Mouse (Mus musculus) cerebellum, postnatal 10 days (tissue): ENCODE results near the gene Zfp185.
A peak's percentile ranks its signal among the peaks of the same experiment; 100 is the strongest.

Experiments
- DNase-seq, 2 experiments: peaks; one replicate each; pipeline ENCODE4 v3.0.0; 2021; ENCODE audit warnings: mixed read lengths in 2 of 2

Gene Zfp185

DNA sequence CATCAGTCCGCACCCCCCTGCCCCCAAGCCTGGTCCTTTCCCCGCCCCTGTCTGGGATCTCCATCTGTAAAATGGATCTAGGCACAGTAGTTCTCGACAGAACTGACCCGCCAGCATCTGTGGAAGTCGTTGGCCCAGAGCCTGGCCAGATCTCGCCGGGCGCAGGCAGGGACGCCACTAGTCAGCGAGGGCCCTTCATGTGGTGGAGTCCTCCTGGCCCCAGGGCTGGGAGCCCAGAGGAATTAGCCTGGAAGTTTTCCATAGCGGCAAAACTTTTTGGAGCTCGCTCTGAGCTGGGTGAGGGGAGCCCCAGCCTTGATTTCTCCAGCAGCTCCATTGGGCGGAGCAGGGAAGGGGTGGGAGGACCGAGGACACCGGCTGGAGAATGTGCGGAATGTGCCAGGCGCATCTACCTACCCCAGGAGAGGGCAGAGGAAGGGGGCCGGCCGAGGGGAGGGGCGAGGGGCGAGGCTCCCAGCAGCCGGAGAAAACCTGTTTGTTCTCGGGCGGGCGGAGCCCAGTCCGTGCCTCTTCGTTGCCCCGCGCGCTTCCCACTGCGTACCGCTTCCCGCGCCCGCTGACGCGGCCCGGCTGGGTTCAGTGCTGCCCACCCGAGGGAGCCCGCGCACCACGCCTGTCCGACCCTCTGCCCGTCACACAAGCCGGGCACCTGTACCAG, at the start of gene Zfp185:
Gene Zfp185, plus strand, starts transcription at position 499 of the 679 bp plus-strand sequence.
- DNase-seq, result peak; percentile 34 to 42

DNA sequence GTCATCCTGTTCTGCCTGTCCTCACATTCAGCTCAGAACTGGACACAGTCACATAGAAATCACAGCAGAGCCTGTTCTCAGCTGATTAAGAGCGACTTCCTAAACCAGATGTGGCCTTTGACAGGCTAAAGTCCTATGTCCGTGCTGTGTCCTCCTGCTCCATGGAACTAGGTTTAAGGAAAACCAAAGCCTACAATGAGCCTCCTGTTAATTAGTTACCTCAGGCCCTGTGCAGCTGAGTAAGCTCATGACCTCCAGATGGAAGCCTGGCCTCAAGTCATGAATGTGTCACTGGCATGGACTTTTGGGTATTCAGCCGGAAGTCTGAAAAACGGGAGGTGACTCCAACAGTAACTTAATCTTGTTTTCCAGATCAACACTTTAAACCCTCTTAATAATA, 33.7 kb upstream of the Zfp185 start:
- DNase-seq, result no peak

- DNase-seq, result no peak
Observed at GRCm38 (mm10) chrX:72956486-72956885, 30.7 kb upstream of the Zfp185 start.

DNA sequence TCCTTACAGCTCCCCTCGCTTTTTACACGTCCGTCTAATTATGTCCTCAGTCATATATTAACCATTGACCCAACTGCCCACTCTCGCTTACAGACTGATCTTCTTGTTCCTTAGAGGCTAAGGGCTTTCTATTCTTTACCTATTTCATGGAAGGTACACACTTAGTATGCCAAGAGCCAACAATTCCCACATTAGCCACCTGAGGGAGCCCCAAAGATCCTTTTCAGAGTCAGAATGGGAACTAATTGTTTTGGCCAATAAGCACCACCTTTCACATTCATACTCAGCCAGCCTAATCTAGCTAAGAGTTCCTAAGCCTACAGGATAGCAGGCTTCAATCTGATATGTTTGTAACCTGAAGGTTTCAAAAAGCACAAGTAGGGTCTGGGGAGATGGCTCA, 26.7 kb upstream of the Zfp185 start:
- DNase-seq, result peak; percentile 31 to 43

DNA sequence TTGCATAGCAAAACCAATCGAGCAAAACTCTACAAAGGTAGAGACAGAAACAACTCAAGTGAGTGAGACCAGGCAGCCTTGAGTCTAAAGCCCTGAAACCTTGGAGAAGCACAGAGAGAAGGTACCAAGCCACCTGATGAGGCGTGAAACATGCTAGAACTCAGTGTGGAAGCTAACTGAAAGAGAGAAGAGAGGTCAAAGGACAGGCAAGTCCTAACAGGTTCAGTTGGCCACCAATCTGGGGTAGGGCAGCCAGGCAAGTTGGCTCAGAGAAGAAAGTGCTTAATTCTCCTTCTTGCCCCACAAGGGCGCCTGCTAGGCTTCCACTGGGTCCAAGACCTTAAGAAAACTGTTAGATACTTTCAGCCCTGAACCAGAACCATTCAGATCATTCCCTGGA, 25.6 kb upstream of the Zfp185 start:
- no peak for DNase-seq

- DNase-seq, result peak in 1 of 2 experiments; percentile 17
Observed at GRCm38 (mm10) chrX:72962743-72963142, 24.4 kb upstream of the Zfp185 start.

DNA sequence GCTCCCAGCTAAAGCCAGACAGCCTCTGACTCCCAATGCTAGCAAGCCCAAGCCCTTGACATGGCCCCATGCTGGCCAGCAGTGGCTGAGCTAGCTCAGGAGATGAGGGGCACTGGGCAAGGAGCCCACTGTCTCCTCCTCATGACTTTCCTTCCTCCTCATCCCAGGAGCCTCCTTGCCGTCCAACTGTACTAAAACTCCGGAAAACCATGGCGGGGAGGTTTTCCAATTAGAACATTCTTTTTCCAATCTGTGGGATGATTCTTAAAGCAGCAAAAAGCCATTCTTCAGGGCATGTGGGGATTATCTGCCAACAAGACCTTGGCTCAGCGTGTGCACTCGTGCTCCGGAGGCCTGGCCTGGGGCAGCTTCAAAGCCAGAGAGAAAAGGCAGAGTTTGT, 4.3 kb upstream of the Zfp185 start:
- no peak for DNase-seq

- DNase-seq, result no peak
Observed at GRCm38 (mm10) chrX:72985607-72986006, 1.5 kb upstream of the Zfp185 start.

- DNase-seq, result peak in 1 of 2 experiments; percentile 7
Observed at GRCm38 (mm10) chrX:72987520-72987905, 374 bp downstream of the Zfp185 start.

DNA sequence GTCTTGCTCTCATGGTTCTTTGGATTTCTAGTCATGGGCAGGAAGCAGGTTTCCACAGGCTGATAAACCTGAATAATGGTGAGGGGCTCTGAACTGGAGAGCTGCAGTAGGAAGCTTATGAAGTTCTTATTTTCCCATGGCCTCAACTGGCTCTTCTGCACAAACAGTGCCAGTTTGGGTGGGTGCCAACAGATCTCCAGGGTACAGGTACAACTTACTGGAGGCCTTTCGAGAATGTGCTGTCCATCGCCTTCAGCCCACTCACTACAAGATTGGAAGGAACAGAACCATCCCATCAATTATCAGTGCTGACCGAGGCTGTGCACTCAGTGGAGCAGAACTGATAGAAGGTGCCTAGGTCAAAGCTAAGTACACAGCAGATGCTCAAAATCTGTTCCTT, 1.3 kb downstream of the Zfp185 start:
- DNase-seq, result peak in 1 of 2 experiments; percentile 15

GRCm38 (mm10) chrX:72990581-72990980, 3.4 kb downstream of the Zfp185 start:
- no peak for DNase-seq

- peak; percentile 6 to 27 for DNase-seq
Observed at GRCm38 (mm10) chrX:72992291-72992919, 5.3 kb downstream of the Zfp185 start.

- DNase-seq, result no peak
Observed at GRCm38 (mm10) chrX:72995542-72995941, 8.4 kb downstream of the Zfp185 start.

- DNase-seq, result no peak
Observed at GRCm38 (mm10) chrX:73003110-73003509, 16.0 kb downstream of the Zfp185 start.

DNA sequence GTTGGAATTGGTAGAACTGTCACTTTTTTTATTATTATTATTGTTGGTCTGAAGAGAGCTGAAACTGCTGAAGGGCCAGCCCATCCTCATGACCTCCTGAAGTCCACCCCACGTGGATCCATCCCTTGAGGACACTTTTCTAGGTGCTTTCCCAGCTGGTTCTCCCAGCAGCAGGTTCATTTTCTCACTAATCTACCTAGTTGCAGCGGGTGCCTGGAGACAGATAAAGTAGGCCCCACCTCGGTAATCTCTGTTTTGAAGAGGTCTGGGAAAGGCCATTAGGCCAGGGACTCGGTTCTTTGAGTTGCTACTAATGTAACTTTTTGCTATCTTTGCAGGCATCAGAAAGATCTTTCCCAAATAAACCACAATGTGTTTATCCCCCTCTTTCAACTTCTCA, 18.5 kb downstream of the Zfp185 start:
- no peak for DNase-seq

DNA sequence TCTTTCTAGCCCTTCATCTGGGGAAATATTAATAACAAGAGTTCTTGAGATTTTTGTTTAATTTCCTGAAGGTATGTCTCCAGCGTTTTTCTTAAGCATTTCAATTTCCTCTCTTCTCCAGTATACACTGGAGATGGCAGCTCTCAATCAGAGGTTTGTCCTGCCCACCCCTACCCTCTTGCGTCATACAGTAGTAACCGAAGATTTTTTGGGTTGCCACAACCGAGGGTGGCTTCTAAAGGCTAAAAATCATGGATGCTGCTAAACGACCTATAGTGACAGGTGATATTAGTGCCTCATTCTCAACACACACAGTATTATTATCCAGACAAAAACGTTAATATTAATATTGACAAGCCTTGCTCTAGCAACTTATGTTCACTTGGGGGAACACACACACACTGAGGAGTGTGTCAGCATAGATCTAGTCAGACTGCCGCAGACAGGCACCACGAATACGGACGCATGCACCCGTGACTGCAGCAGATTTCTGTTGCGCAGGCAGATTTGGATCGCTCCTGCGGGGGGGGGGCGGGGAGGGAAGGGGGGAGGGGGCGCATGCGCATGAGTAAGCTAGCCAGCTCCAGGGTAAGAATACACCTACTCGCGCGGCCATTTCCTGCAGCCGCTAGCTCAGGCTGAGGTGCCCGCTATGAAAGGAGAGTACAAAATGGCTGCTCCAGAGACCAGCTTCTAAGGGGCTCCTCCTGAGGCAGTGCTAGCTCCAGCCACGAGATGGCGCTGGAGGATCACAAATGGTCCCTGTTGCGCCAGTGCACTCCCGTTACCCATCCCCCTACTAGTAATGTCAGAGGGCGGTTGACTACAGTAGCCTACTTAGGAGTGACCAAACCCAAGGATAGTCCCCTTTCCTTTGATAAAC, 20.7 kb downstream of the Zfp185 start:
- DNase-seq, result peak; percentile 95

DNA sequence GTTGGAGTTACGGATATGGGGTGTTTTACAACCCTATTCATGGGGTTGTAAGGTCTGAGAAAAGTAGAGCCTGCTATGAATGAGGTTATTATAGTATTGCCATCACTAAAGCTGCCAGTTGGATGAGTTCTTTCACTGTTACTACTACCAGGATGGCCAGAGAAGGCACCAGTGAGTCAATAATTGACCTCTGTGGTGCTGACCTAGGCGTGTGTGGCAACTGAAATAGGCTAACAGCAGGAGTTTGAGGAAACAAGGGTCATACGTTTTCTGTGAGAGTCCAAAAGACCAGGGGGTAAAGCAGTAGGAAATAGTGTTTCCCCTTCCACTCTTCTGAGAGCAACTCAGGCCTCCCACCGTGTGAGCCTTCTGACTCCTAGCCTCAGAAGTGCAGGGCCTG, 25.7 kb downstream of the Zfp185 start:
- DNase-seq, result no peak

DNA sequence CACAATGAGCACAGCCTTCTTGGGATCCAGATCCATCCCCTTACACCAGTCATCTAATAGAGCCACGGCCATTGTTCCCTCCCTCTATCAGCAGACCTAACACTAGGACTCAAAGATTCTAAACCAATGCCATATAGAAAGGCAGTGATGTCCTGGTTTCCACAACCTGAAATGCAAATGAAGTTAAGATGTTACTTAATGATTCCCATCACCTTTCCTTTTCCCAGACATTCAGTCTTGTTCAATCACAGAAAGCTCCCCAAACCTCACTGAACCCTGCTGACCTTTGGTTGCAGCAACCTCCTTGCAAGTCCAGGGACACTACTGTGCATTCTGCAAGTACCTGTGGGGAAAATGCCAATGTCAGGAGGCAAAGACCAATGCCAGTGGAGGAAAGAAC, 49.9 kb downstream of the Zfp185 start, which contains the start of gene Pnma5:
Gene Pnma5, minus strand, starts transcription at position 101 of the 400 bp plus-strand sequence.
- DNase-seq, result no peak

DNA sequence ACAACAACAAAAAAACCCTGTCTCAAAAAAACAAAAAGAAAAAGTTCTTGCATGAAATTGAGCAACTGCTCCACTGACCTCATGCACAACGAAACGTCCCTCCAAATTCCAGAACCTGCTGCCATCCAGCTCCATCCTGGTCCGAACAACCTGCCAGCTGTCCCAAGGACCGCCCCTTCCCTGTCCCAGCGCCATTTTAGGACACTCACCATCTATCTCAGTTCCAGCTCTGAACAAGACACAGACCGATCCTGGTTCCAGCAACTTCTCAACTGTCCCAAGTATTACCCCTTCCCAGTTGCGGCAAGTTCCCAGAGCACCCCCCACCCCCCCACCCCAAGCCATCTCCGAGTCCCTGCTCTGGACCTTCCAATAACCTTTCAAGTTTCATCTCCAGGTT, 51.7 kb downstream of the Zfp185 start:
- no peak for DNase-seq

DNA sequence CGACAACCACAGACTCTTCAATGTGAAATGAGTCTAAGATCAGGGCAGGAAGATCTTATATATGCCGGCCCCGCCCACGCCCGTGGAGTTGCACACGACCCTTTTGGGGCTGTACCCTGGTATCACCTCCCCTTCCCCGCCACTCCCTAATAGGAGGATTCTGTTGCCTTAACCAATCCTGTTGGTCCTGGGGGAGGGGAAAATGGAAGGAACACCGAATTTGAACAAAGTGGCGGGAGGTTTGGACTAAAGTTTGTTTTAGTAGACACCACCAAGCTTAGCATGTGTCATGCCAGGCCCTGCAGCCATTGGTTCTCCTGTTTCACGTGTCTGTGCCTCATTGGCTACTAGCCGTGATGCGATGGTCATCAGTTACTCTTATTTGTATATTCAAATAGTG, 52.5 kb downstream of the Zfp185 start:
- DNase-seq, result no peak

DNA sequence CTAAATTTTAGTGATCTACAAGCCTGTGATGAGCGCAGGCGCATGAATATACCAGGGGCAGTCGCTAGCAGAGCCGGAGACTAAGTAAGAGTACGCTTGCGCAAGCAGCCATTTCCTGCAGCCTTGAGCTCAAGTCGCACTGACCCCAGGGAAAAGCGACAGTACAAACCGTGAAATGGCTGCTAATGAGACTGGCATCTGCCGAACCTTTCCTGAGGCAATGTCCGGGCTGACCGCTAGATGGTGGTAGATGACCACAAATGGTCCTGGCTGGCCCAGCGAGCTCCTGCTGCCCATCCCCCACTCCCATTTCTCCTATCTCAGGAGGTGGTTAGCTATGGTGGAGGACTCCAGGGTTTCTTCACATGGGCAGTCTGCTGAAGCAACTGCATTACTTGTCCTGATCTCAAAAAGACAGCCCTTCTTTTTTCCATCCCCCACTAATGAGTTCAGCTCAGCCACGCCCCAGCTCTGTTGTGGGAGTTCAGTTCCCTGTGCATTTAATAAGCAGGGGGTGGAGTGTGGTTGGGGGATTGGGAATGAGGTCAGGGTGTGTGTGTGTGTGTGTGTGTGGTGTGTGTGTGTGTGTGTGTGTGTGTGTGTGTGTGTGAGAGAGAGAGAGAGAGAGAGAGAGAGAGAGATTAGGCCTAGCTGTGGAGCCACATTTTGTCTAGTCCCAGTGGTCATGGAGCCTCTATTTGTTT, 66.9 kb downstream of the Zfp185 start:
- DNase-seq, result peak; percentile 98 to 99

GRCm38 (mm10) chrX:73061528-73061927, 74.4 kb downstream of the Zfp185 start:
- no peak for DNase-seq

GRCm38 (mm10) chrX:73062323-73062722, 75.2 kb downstream of the Zfp185 start:
- no peak for DNase-seq
